ENCODE assay signal across 8 mouse cellular contexts in the genomic region with DNA sequence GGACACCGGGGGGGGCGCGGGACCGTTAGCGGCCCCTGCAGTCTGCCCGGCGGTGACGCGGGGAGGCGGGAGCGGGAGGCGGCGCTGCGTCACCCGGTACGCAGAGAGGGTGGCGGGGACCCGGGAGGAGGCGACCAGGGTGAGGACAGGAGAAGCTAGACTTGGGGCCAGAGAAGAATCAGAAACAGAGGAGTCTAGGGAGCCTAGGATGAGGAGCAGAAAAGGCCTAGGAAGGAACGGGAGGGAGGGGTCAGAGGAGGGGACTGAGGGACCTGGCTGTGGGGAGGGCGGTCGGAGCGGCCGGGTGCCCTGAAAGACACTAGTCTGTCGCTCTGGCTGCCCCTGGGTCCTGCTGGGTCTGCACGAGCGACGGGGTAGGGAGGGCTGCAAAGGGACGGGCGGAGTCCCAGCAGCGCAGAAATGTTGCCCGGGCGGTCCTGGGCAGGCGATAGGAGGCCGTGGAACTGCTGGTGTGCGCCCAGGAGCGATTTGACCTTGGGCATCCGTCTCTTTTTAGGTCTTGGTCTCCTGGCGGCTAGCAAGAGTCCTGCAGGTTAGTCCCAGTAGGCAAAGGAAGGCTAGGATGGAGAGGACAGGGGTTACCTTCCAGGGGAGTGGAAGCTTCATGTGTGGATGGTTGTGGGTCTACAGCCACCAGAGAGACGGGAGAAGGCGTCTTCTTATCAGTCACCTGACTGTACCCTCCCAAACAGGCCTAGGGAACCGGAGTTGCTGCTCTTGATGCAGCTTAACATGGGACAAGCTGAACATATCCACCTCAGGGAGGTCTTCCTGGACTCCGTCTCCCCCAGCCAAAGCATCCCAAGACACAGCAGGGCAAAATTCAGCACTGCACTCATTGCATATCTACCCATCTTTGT. TPM values are rescaled to one million over a fixed set of nuclear protein-coding genes. Genes with fewer than 3 reads are reported as not detected.
DNase-seq lines count a peak whose midpoint lies in the region; ATAC-seq lines count a peak whose summit lies in the region.

Gene Cerk, minus strand, starts transcription at position 453 of the 881 bp plus-strand sequence.

- peak; percentile 74 for ATAC-seq in frontal cortex, adult (ENCODE audit: low TSS enrichment)
- ATAC-seq in lung, embryonic 15.5 days (ENCODE audit: borderline replicate concordance, extremely low read depth, low FRiP score, low TSS enrichment), result peak; percentile 55

- H3K4me2 ChIP-seq in lung, embryonic 15.5 days, result peak within 1 kb of the TSS; percentile 88

- peak; percentile 75 for DNase-seq in ES-CJ7 (ENCODE audit: low read depth, low spot score)
- DNase-seq in cerebellum, adult 11-12 months, result peak; percentile 86
- peak; percentile 82 for DNase-seq in heart, postnatal 4 days
- DNase-seq in layer of hippocampus, adult 8-10 months (ENCODE audit: low spot score in 2 of 2), result peak; percentile 78 to 83
- DNase-seq in ovary, postnatal 10 days (ENCODE audit: low spot score), result peak; percentile 50
- peak; percentile 88 for DNase-seq in thymus, postnatal 14 days

- H3K27me3 ChIP-seq in lung, embryonic 15.5 days, result no peaks in the 10 kb centered on the region

- H3K27ac ChIP-seq in lung, embryonic 15.5 days, result peak within 1 kb of the TSS; percentile 80

- H3K4me1 ChIP-seq in lung, embryonic 15.5 days, result peaks cover 69% of the 10 kb centered on the region

- H3K36me3 ChIP-seq in lung, embryonic 15.5 days, result no peaks in the 10 kb centered on the region

- no peaks in the 10 kb centered on the region for H3K9me3 ChIP-seq in lung, embryonic 15.5 days

- peak within 1 kb of the TSS; percentile 81 for H3K9ac ChIP-seq in lung, embryonic 15.5 days

- WGBS in lung, embryonic 15.5 days, result 4% methylated on average over 43 of the region's 43 CpGs

- H3K4me3 ChIP-seq in lung, embryonic 15.5 days, result peak within 1 kb of the TSS; percentile 69

RNA-seq across cellular contexts. Expression of gene Cerk, which starts in this region (rescaled TPM):
- 10 to 100 TPM; 39.1 to 40.2 TPM for total RNA-seq in heart, postnatal 4 days (2021)
- 10 to 100 TPM; 51.0 to 55.5 (median 52.0) TPM for total RNA-seq in layer of hippocampus, adult 8-10 months (2022)
- 26.6 and 27.8 TPM in 2 replicates for polyA plus RNA-seq in lung, embryonic 15.5 days (2015; fragmentation: Nextera tagmentation; extraction: Ambion mirVana)

Comparison
In these comparisons a context has a peak if more than half of its experiments do, and no peak if none do; other contexts are left out.
1. Peak in every context shown above with its lines: DNase-seq, ATAC-seq, H3K4me3 ChIP-seq and H3K27ac ChIP-seq.